In the genomic region with DNA sequence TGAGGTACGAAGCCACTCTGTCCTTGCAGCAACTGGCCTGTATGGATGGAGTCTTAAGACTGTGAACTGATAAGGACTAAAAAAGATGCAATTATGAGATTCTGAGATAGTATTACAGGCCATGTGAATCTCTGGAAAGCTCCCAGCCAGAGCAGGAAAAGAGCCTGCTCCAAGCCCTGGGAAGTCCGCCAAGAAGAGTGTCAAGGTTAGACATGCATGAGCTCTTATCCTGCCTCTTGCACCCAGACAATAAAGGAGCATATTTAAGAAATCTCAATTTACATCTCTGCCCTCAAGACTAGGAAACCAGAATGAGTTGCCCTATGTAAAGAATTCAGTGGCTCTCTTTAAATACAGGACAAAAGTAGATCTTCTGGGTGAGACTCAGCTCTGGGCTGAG, we compare ENCODE assay signal across 11 mouse cellular contexts.
DNase-seq lines count a peak whose midpoint lies in the region; ATAC-seq and TF ChIP-seq lines count a peak whose summit lies in the region.
"Had no signal": no experiment of that assay in that cellular context is flagged by ENCODE, and none has a peak within 500 bp of the region (broad histone marks: within the 10 kb centered on the region; RNA-seq: fewer than 3 reads in every experiment).

No protein-coding gene starts in this region.

- peak; percentile 17 for DNase-seq in ovary, adult 18-20 months (ENCODE audit: low spot score)
- DNase-seq in ovary, postnatal 10 days (ENCODE audit: low spot score) = no peak
- DNase-seq in adrenal gland, postnatal 36 days = peak; percentile 68 to 69
- DNase-seq in cerebellum, postnatal 36 days = peak; percentile 76
- no peak for DNase-seq in thymus, adult 2 months
- no peak for DNase-seq in thymus, postnatal 10 days (ENCODE audit: low spot score in 2 of 2)

- 80% methylated on average over 2 of the region's 2 CpGs for WGBS in hindbrain, embryonic 15.5 days
- 85% methylated on average over 2 of the region's 2 CpGs for WGBS in hindbrain, embryonic 12.5 days
- whole genome bisulfite sequencing in thymus, adult 2 months = 91% methylated on average over 2 of the region's 2 CpGs

- H3K4me2 ChIP-seq in hindbrain, embryonic 15.5 days = no peak overlapping the region
- no peak overlapping the region for H3K4me2 ChIP-seq in hindbrain, embryonic 12.5 days (replicated peaks)

- ATAC-seq in hindbrain, embryonic 15.5 days (ENCODE audit: low FRiP score, low read depth) = peak; percentile 63; the same call in 1 of the 2 replicates
- no peak for ATAC-seq in hindbrain, embryonic 12.5 days (ENCODE audit: low FRiP score)
- ATAC-seq: inflammation-experienced regulatory T-cells, adult 6 months had no signal

- H3K4me1 ChIP-seq in hindbrain, embryonic 15.5 days (replicated peaks) = no peaks in the 10 kb centered on the region
- no peaks in the 10 kb centered on the region for H3K4me1 ChIP-seq in hindbrain, embryonic 12.5 days
- H3K4me1 ChIP-seq in thymus, adult 2 months (replicated peaks; ENCODE audit: control insufficient read depth, insufficient read depth, low read length) = no peaks in the 10 kb centered on the region
- H3K4me1 ChIP-seq: forebrain, embryonic 10.5 days; megakaryocyte, embryonic 14.5 days had no signal

- no peak for TF ChIP-seq POLR2A in thymus, adult 2 months (IDR thresholded peaks at IDR 0.05; ENCODE audit: control insufficient read depth, extremely low read depth, insufficient read depth, low read length, poor library complexity)

- H3K9me3 ChIP-seq in hindbrain, embryonic 15.5 days = no peaks in the 10 kb centered on the region
- H3K9me3 ChIP-seq in hindbrain, embryonic 12.5 days (replicated peaks) = no peaks in the 10 kb centered on the region
- H3K9me3 ChIP-seq: forebrain, embryonic 10.5 days had no signal

- no peaks in the 10 kb centered on the region for H3K27me3 ChIP-seq in hindbrain, embryonic 15.5 days
- H3K27me3 ChIP-seq in hindbrain, embryonic 12.5 days = no peaks in the 10 kb centered on the region
- no peaks in the 10 kb centered on the region for H3K27me3 ChIP-seq in thymus, adult 2 months (ENCODE audit: control insufficient read depth, insufficient read depth, low read length)
- H3K27me3 ChIP-seq: megakaryocyte, embryonic 14.5 days had no signal

- no peaks in the 10 kb centered on the region for H3K36me3 ChIP-seq in hindbrain, embryonic 15.5 days
- no peaks in the 10 kb centered on the region for H3K36me3 ChIP-seq in hindbrain, embryonic 12.5 days
- H3K36me3 ChIP-seq in thymus, adult 2 months (ENCODE audit: control insufficient read depth, insufficient read depth, low read length) = no peaks in the 10 kb centered on the region
- H3K36me3 ChIP-seq: forebrain, embryonic 10.5 days had no signal

- no peak for TF ChIP-seq CTCF in thymus, adult 2 months (IDR thresholded peaks at IDR 0.05; ENCODE audit: borderline replicate concordance, control insufficient read depth, extremely low read depth, insufficient read depth, low read length, poor library complexity)

- H3K27ac ChIP-seq in hindbrain, embryonic 15.5 days (replicated peaks) = no peak overlapping the region
- no peak overlapping the region for H3K27ac ChIP-seq in hindbrain, embryonic 12.5 days
- no peak overlapping the region for H3K27ac ChIP-seq in thymus, adult 2 months (ENCODE audit: control insufficient read depth, insufficient read depth, low read length)
- H3K27ac ChIP-seq: forebrain, embryonic 10.5 days had no signal

- no peak overlapping the region for H3K9ac ChIP-seq in hindbrain, embryonic 15.5 days
- no peak overlapping the region for H3K9ac ChIP-seq in hindbrain, embryonic 12.5 days

- no peak overlapping the region for H3K4me3 ChIP-seq in hindbrain, embryonic 15.5 days
- no peak overlapping the region for H3K4me3 ChIP-seq in hindbrain, embryonic 12.5 days
- no peak overlapping the region for H3K4me3 ChIP-seq in thymus, adult 2 months (ENCODE audit: control insufficient read depth, insufficient read depth, low read length)
- H3K4me3 ChIP-seq: forebrain, embryonic 10.5 days; megakaryocyte, embryonic 14.5 days had no signal

Comparison
In these comparisons a context has a peak if more than half of its experiments do, and no peak if none do; other contexts are left out.
1. DNase-seq: peak in ovary, adult 18-20 months (single experiment), adrenal gland, postnatal 36 days (2 of 2) and cerebellum, postnatal 36 days (2 of 2); none in ovary, postnatal 10 days (single experiment), thymus, adult 2 months (single experiment) and thymus, postnatal 10 days (0 of 2).